Mouse (Mus musculus): ENCODE results near the gene Pbp2. TPM values are rescaled to one million over a fixed set of nuclear protein-coding genes. Genes with fewer than 3 reads are reported as not detected.

Gene Pbp2
- total RNA-seq, 1 experiment: 0.31 TPM

GRCm38 (mm10) chr6:135295082-135295861, 14.9 kb downstream of the Pbp2 start:
- TF ChIP-seq ZC3H11A (IDR thresholded peaks at IDR 0.05; ENCODE audit: borderline replicate concordance, low read depth, low read length) (no peak), HCFC1 (IDR thresholded peaks at IDR 0.05; ENCODE audit: borderline replicate concordance, insufficient read depth, low read length) (no peak)

GRCm38 (mm10) chr6:135294150-135294549, 16.1 kb downstream of the Pbp2 start:
- TF ChIP-seq CHD2 (IDR thresholded peaks at IDR 0.05; ENCODE audit: low read depth, low read length): no peak
- TF ChIP-seq MAFK (IDR thresholded peaks at IDR 0.05; ENCODE audit: insufficient read depth, low read depth, low read length): no peak
- Histone ChIP-seq H3K9me3 (ENCODE audit: control insufficient read depth, insufficient read depth, low read depth, low read length) (no peaks in the 10 kb centered on the region; the same call in 1 of the 2 replicates), H3K4me3 (ENCODE audit: insufficient read depth in 1 of 2, low read depth in 1 of 2, low read length in 2 of 2, poor library complexity in 1 of 2, severe bottlenecking in 1 of 2) (no peak overlapping the region), H3K36me3 (ENCODE audit: control insufficient read depth, insufficient read depth, low read length, poor library complexity, severe bottlenecking) (no peaks in the 10 kb centered on the region), H3K27ac (ENCODE audit: insufficient read depth, low read depth, low read length, poor library complexity, severe bottlenecking) (no peak overlapping the region), H3K9ac (ENCODE audit: insufficient read depth, low read depth, low read length, poor library complexity, severe bottlenecking) (no peak overlapping the region), H3K4me1 (ENCODE audit: control insufficient read depth in 2 of 2, insufficient read depth in 2 of 2, low read length in 2 of 2, poor library complexity in 1 of 2) (no peaks in the 10 kb centered on the region)
- no peak for DNase-seq (ENCODE audit: low read depth, low spot score)
- in situ Hi-C loops (cut with MboI; ENCODE audit: low sequenced_read_pairs in 2 of 2, unreplicated experiment in 2 of 2): no loop called here

More at GRCm38 (mm10) chr6:135295082-135295861, 14.9 kb downstream of the Pbp2 start:
- H3K4me3 ChIP-seq (ENCODE audit: insufficient read depth in 1 of 2, low read depth in 1 of 2, low read length in 2 of 2, poor library complexity in 1 of 2, severe bottlenecking in 1 of 2): no peak overlapping the region
- no peaks in the 10 kb centered on the region; the same call in 1 of the 2 replicates for H3K9me3 ChIP-seq (ENCODE audit: control insufficient read depth, insufficient read depth, low read depth, low read length)
- no peak for DNase-seq (ENCODE audit: low read depth, low spot score)
- no peak overlapping the region for H3K9ac ChIP-seq (ENCODE audit: insufficient read depth, low read depth, low read length, poor library complexity, severe bottlenecking)
- H3K27ac ChIP-seq (ENCODE audit: insufficient read depth, low read depth, low read length, poor library complexity, severe bottlenecking): no peak overlapping the region
- no peaks in the 10 kb centered on the region for H3K4me1 ChIP-seq (ENCODE audit: control insufficient read depth in 2 of 2, insufficient read depth in 2 of 2, low read length in 2 of 2, poor library complexity in 1 of 2)
- in situ Hi-C loops (cut with MboI; ENCODE audit: low sequenced_read_pairs in 2 of 2, unreplicated experiment in 2 of 2): no loop called here
- no peaks in the 10 kb centered on the region for H3K36me3 ChIP-seq (ENCODE audit: control insufficient read depth, insufficient read depth, low read length, poor library complexity, severe bottlenecking)

- Histone ChIP-seq H3K4me3 (ENCODE audit: insufficient read depth in 1 of 2, low read depth in 1 of 2, low read length in 2 of 2, poor library complexity in 1 of 2, severe bottlenecking in 1 of 2) (no peak overlapping the region), H3K4me1 (ENCODE audit: control insufficient read depth in 2 of 2, insufficient read depth in 2 of 2, low read length in 2 of 2, poor library complexity in 1 of 2) (no peaks in the 10 kb centered on the region), H3K9me3 (ENCODE audit: control insufficient read depth, insufficient read depth, low read depth, low read length) (no peaks in the 10 kb centered on the region; the same call in 1 of the 2 replicates), H3K9ac (ENCODE audit: insufficient read depth, low read depth, low read length, poor library complexity, severe bottlenecking) (no peak overlapping the region), H3K27ac (ENCODE audit: insufficient read depth, low read depth, low read length, poor library complexity, severe bottlenecking) (no peak overlapping the region), H3K36me3 (ENCODE audit: control insufficient read depth, insufficient read depth, low read length, poor library complexity, severe bottlenecking) (no peaks in the 10 kb centered on the region)
- TF ChIP-seq HCFC1 (IDR thresholded peaks at IDR 0.05; ENCODE audit: borderline replicate concordance, insufficient read depth, low read length) (no peak), CHD2 (IDR thresholded peaks at IDR 0.05; ENCODE audit: low read depth, low read length) (no peak), ZNF384 (IDR thresholded peaks at IDR 0.05; ENCODE audit: low read depth, low read length) (no peak), ZC3H11A (IDR thresholded peaks at IDR 0.05; ENCODE audit: borderline replicate concordance, low read depth, low read length) (no peak), MAFK (IDR thresholded peaks at IDR 0.05; ENCODE audit: insufficient read depth, low read depth, low read length) (no peak)
- in situ Hi-C loops (cut with MboI; ENCODE audit: low sequenced_read_pairs in 2 of 2, unreplicated experiment in 2 of 2): no loop called here
- DNase-seq (ENCODE audit: low read depth, low spot score): no peak
These were observed 17.8 kb downstream of the Pbp2 start for GRCm38 (mm10) chr6:135292391-135292790.

GRCm38 (mm10) chr6:135279856-135280255, 30.3 kb downstream of the Pbp2 start:
- H3K4me3 ChIP-seq (ENCODE audit: insufficient read depth in 1 of 2, low read depth in 1 of 2, low read length in 2 of 2, poor library complexity in 1 of 2, severe bottlenecking in 1 of 2): no peak overlapping the region
- in situ Hi-C loops (cut with MboI; ENCODE audit: low sequenced_read_pairs in 2 of 2, unreplicated experiment in 2 of 2): no loop called here
- H3K9ac ChIP-seq (ENCODE audit: insufficient read depth, low read depth, low read length, poor library complexity, severe bottlenecking): no peak overlapping the region
- TF ChIP-seq HCFC1 (IDR thresholded peaks at IDR 0.05; ENCODE audit: borderline replicate concordance, insufficient read depth, low read length) (no peak), CHD2 (IDR thresholded peaks at IDR 0.05; ENCODE audit: low read depth, low read length) (no peak), ZNF384 (IDR thresholded peaks at IDR 0.05; ENCODE audit: low read depth, low read length) (no peak), ZC3H11A (IDR thresholded peaks at IDR 0.05; ENCODE audit: borderline replicate concordance, low read depth, low read length) (no peak), MAFK (IDR thresholded peaks at IDR 0.05; ENCODE audit: insufficient read depth, low read depth, low read length) (no peak)
- no peak for DNase-seq (ENCODE audit: low read depth, low spot score)
- H3K4me1 ChIP-seq (ENCODE audit: control insufficient read depth in 2 of 2, insufficient read depth in 2 of 2, low read length in 2 of 2, poor library complexity in 1 of 2): no peaks in the 10 kb centered on the region
- no peak overlapping the region for H3K27ac ChIP-seq (ENCODE audit: insufficient read depth, low read depth, low read length, poor library complexity, severe bottlenecking)
- H3K9me3 ChIP-seq (ENCODE audit: control insufficient read depth, insufficient read depth, low read depth, low read length): no peaks in the 10 kb centered on the region
- no peaks in the 10 kb centered on the region for H3K36me3 ChIP-seq (ENCODE audit: control insufficient read depth, insufficient read depth, low read length, poor library complexity, severe bottlenecking)

GRCm38 (mm10) chr6:135279286-135279685, 30.9 kb downstream of the Pbp2 start:
- H3K27ac ChIP-seq (ENCODE audit: insufficient read depth, low read depth, low read length, poor library complexity, severe bottlenecking): no peak overlapping the region
- no peaks in the 10 kb centered on the region for H3K9me3 ChIP-seq (ENCODE audit: control insufficient read depth, insufficient read depth, low read depth, low read length)
- H3K4me3 ChIP-seq (ENCODE audit: insufficient read depth in 1 of 2, low read depth in 1 of 2, low read length in 2 of 2, poor library complexity in 1 of 2, severe bottlenecking in 1 of 2): no peak overlapping the region
- no peaks in the 10 kb centered on the region for H3K4me1 ChIP-seq (ENCODE audit: control insufficient read depth in 2 of 2, insufficient read depth in 2 of 2, low read length in 2 of 2, poor library complexity in 1 of 2)
- DNase-seq (ENCODE audit: low read depth, low spot score): no peak
- H3K9ac ChIP-seq (ENCODE audit: insufficient read depth, low read depth, low read length, poor library complexity, severe bottlenecking): no peak overlapping the region
- TF ChIP-seq ZNF384 (IDR thresholded peaks at IDR 0.05; ENCODE audit: low read depth, low read length) (no peak), ZC3H11A (IDR thresholded peaks at IDR 0.05; ENCODE audit: borderline replicate concordance, low read depth, low read length) (no peak), CHD2 (IDR thresholded peaks at IDR 0.05; ENCODE audit: low read depth, low read length) (no peak), MAFK (IDR thresholded peaks at IDR 0.05; ENCODE audit: insufficient read depth, low read depth, low read length) (no peak), HCFC1 (IDR thresholded peaks at IDR 0.05; ENCODE audit: borderline replicate concordance, insufficient read depth, low read length) (no peak)
- in situ Hi-C loops (cut with MboI; ENCODE audit: low sequenced_read_pairs in 2 of 2, unreplicated experiment in 2 of 2): no loop called here
- H3K36me3 ChIP-seq (ENCODE audit: control insufficient read depth, insufficient read depth, low read length, poor library complexity, severe bottlenecking): no peaks in the 10 kb centered on the region
